Mouse (Mus musculus): ENCODE results near the gene Camk2b.
"Not testable (repeated sequence)": the region's sequence is repeated elsewhere in the genome, so short reads cannot be mapped to it uniquely, and the experiment has no call there.

Camk2b gene

GRCm38 (mm10) chr11:6066176-6066575 is at the start of gene Camk2b:
Camk2b (minus strand) TSS chr11:6066362.
- DNase-seq (ENCODE audit: low read depth in 1 of 2, low spot score in 2 of 2) = no peak

DNA sequence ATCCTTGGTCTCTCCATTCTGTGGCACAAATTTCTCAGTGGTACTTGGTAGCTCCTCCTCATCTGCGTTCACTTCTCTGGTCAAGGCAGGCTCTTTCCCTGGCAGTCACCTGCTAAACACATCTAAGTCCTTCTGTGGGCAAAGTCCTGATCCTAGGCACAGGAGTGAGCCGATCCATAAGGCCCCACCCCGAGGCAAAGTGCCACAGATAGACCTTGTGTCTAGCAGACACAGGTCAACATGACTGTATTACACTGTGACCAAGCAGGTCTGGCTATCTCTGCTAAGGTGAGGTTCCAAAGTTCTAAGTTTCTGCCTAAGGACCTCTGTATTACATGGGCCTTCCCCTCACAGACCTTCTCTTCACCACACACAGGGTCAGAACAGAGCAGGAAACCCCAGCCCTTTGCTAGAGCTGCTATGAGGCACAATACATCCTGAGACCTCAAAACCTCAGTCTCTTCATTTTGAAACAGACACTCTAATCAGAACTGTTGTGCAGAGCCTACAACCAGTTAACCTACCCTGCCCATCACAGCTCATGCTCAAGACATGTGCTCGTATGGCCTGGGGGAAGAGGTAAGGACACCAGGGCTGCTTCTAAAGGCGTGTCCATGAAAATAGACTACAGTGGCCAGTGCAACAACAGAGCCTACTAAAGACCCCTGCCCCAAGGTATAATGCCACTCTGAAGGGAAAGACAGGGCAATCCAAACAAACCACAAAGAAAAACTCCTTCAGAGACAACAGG is 45.7 kb upstream of the Camk2b start:
- DNase-seq (ENCODE audit: low read depth in 1 of 2, low spot score in 2 of 2) = no peak

DNA sequence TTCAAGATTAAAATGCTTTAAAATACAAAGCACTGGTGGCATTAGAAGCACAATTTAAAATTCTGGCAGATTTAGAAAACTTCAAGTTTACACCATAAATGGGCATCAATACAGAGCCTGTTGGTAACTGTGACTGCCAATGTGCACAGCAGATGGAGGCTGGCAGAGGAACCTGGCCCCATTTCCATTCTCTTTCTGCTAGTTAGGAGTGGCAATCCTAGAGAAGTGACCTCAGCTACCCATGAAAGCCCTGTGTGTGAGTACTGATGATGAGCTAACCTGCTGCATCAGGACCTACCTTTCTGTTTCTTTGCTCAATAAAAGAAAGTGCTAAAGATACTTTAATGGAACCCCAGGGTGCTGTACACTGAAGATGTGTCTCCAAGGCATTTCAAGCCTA is 43.8 kb upstream of the Camk2b start:
- DNase-seq (ENCODE audit: low read depth in 1 of 2, low spot score in 2 of 2) = no peak

DNA sequence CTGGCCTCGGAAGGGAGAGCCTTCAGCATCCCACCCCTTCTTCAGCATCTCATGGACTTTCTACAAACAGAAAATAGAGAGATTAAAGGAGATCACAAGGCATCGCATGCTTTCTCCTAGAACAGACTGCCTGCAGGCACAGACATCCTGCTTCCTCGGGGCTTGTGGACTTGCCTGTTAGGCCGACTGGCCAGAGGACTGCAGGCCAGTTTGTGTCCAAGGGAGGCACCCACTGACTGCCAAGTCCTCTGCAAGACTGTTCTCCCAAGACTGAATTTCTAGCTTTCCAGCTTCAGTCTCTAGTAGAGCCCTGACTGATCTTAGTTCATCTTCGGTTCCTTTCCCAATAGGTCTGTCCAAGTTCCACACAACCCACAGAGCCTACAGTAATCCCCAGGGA is 42.1 kb upstream of the Camk2b start:
- DNase-seq (ENCODE audit: low read depth in 1 of 2, low spot score in 2 of 2) = no peak

DNA sequence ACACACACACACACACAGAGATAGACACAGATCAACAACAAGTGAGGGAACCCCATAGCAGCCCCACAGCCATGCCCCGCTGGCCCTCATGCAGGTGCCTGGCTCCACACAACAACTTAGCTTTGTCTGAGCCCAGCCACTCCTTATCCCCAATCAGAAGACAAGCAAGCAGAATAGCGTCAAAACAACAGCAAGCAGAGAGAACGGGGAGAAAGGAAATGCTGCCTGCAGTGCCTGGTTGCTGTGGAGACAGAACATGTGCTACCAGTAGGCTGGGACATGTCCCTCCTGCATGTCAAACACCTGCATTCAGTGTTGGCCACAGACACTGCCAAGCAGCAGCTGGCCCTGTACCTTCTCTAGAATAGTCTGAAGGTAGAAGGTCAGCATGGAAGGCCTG is 41.6 kb upstream of the Camk2b start:
- DNase-seq (ENCODE audit: low read depth in 1 of 2, low spot score in 2 of 2) = no peak

DNA sequence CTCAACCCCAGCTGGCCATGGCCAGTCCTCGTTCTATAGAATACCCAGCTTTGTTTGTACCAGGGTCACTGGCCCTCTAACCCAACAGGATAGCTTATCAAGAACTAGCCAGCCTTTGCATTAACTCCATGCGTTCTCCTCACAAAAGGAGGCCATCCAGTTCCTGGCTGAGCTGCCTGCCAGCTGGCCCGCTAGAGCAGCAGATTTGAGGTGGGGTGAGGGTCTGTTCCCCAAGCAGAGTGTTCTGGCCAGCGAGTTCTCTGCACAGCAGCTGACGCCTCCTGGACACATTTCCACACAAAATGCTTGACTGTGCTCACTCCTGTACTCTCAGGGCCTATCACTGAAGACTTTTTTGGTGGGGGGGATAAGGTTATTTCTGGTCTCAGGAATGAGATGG is 38.6 kb upstream of the Camk2b start:
- no peak for DNase-seq (ENCODE audit: low read depth in 1 of 2, low spot score in 2 of 2)

- DNase-seq (ENCODE audit: low read depth in 1 of 2, low spot score in 2 of 2) = not testable (repeated sequence)
Observed at GRCm38 (mm10) chr11:6096637-6097036, 30.5 kb upstream of the Camk2b start.

DNA sequence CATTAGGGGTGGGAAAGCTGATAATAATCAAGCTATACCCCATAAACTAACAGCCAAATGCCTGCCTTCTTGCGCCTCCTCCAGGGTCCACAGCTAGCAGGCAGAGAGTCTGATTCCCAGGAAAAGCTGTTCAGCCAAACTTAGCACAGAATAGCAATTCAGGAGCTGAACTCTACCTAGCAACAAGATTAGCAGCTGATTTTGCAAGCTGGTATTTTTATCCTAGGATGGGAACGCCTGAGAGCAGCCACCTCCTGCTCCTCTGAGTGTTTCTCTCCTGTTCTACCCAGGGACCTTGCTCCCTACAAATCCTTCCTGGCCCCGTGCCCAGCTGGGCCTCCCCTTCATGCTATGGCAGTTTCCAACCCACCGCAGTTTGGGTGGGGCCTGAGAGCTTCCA is 20.8 kb upstream of the Camk2b start:
- no peak for DNase-seq (ENCODE audit: low read depth in 1 of 2, low spot score in 2 of 2)

DNA sequence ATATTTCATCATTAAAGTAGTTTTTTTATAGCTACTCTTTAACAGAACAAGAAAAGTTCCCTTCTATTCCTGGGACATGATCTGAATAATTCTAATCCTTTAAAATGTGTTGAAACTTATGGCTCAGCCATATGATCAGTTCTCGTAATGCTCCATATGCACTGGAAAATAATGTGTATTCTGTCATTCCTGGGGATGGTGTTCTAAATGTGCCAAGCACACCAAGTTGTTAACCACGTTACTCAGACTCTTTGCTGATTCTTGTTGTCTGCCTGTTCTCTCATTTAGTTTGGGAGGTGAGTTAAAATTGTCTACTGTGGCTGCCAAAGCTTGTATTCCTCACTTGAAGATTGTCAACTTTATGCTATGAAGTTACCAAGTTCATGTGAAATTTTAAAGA is 12.6 kb upstream of the Camk2b start:
- DNase-seq (ENCODE audit: low read depth in 1 of 2, low spot score in 2 of 2) = no peak

DNA sequence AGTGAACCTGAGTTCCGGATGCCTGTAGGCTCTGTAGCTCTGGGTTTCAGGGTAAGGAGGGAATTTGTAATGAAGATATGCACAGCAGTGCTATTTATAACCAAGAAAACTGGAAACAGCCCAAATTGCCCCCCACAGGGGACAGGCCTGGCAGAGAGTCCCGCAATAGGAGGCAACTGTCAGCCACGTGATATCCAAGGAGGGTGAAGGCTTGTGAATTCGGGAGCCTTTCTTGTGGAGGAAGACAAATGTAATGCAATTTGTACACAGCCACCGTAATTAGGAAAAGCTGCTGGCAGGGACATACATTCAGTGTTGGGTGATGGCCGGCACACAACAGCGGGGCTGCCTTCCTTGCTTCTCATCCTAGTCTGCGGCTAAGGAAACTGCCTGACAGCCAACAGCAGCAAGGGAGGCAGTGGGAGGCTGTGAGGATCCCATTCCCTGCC is 9.5 kb upstream of the Camk2b start:
- DNase-seq (ENCODE audit: low read depth in 1 of 2, low spot score in 2 of 2) = no peak

DNA sequence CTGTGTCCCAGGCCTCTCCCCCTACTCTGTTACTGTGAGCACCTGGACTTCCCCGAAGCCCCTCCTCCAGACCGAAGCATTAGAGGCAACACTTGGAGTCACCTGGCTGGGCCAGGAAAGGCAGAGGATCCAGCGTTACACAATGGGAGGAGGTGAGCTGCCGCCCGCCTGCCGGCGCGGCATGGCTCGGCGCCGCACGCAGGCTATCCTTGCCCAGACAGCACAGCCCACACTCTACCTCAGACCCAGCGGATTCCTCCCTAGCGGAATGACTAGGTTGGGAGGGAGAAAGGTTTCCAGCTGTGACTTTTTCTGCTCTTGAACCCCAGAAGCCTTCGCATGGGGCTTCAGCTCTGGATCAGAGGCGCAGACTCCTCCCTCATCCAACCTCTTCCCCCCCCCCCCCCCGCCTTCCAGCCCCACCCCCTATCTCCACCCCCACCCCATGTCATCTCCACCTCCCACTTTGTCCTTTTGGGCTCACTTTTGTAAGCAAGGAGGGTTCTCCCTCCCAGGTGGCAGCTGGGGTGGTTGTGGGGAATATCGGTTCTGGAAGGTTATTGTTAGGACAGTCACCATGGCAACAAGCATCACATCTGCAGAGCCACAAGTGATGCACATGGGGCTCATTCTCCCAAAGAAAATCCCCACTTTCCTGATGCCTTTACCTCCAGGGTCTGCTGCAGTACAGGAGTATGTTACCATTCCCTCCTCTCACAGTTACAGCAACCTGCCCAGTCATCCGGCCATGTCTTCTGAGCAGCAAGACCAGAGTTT is 2.2 kb upstream of the Camk2b start:
- DNase-seq (ENCODE audit: low read depth in 1 of 2, low spot score in 2 of 2) = no peak

DNA sequence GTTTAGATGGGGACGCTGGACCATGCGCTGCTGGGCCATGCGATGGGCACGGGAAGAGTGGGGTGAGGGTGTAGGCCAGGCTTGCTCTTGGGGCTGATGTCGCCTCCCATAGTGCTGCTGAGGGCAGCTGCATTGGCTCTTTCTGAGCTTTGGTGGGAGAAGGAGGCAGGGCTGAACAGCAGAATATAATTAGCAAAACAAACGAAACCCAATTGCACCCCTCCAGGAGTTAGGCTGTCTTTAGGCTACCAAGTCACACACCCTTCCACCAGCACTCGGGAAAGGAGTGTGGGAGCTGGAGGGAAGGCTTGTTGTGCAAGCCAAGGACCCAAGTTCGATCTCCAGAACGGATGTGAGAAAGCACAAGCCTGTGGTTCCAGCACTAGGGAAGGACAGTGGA is 998 bp upstream of the Camk2b start:
- DNase-seq (ENCODE audit: low read depth in 1 of 2, low spot score in 2 of 2) = no peak

GRCm38 (mm10) chr11:6065551-6066121 is 526 bp downstream of the Camk2b start:
- no peak for DNase-seq (ENCODE audit: low read depth in 1 of 2, low spot score in 2 of 2)

DNA sequence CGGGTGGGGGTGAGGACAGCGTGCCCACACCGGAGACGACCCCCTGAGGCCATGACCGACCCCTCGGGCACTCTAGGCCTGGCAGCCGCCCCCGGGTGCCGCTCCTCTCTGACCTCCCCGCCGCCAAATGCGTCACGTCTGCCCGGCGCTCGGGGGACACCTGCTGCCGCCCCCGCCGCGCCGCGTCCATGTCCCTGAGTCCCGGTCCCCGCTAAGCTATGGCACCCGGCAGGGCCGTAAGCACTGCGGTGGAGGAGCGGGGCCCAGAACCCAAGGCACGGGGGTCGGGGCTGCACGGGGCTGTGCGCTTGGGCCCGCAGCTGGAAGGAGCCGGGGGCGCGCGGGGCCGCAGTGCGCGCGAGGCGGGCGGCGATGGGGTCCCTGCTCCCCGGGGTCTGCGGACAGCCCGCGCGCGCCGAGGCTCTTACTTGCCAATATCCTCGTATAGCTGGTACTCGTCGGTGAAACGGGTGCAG is 1.1 kb downstream of the Camk2b start:
- no peak for DNase-seq (ENCODE audit: low read depth in 1 of 2, low spot score in 2 of 2)

DNA sequence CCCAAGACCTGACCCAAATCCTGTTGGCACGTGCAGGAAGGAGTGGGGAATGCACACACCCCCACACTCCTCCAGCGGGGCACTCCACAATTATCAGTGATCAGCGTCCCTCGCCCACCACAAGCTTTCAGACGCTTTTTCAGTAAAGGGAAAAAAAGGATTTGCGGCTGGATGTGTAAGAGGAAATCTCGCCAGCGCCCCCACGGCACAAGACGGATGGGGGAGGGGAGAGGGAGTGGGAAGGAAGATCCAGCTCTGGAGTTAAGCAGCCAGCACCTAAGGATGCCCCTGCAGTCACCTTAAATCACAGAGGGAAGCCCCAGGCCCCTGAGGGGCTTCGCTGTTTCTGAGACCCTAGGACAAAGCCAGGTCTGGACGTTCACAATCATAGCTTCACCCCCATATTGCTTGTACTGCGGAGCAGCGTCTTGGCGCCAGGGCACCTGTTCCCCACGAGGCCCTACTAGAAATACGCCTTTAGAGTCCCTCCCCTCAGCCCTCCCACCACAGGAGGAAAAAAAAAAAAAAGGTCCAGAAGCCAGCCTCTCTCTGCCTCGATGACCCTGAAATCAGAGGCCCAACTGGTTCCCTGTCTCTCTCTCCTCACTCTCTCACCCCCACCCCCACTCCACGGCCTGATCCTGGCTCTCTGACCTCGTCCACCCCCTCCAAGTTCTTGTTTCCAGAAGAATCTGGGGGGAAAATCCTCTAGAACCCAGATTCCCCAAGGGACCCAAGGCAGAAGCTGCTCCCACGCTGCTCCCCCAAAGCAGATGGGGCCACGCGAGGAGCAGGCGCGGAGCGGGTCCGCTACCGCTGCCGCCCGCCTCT is 1.7 kb downstream of the Camk2b start:
- no peak for DNase-seq (ENCODE audit: low read depth in 1 of 2, low spot score in 2 of 2)

DNA sequence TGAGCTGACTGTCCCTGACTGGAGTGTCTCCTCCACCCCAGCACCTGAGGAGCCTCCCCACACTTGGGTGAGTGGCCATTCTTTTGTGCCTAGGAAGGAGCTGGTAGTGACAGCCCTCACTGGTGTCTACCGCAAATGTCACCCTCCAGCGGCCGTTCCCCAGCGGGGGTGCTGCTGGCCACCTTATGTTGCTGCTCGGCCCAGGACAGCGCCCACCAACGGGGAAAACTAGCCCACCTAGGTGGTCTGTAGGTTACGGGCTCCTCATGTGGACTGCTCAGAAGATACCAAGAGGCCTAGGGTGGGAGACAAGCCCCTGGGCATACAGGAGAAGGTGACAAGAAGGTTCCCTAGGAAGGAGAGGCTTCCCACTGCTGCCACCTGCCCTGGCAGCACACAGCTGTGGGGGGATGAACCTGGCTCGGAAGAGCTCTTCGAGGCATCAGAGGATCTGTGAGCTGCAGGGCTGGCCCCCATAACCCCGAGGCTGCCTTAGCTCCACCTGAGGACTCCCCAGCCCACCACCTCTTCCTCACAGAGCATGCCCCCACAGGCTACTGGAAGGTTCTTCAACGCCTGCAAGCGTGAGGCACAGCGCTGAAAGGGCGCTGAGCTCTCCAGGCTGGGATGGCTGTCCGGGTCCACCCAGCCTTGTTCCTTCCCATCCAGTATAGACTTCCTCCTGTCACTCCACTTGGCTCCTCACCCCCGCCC is 2.5 kb downstream of the Camk2b start:
- DNase-seq (ENCODE audit: low read depth in 1 of 2, low spot score in 2 of 2) = no peak

DNA sequence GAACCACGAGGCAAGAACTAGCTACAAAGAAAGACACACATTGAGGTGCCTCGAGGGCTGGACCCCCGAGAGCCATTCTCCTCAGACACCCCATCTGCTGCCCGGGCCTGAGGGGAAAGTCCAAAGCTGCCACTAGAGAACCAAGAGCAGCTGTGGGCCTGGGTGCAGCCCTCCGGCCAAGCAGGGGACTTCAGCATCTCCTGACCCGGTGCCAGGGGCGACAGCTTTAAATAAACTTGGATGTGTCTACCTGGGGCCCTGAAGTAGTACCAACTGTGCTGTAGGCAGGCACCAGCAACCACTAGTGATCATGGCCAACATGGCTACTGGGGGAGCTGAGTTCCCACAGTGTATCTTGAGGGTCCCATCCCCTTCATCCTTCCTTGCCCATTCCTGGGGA is 3.1 kb downstream of the Camk2b start:
- DNase-seq (ENCODE audit: low read depth in 1 of 2, low spot score in 2 of 2) = no peak

GRCm38 (mm10) chr11:6062329-6062728 is 3.8 kb downstream of the Camk2b start:
- no peak for DNase-seq (ENCODE audit: low read depth in 1 of 2, low spot score in 2 of 2)

DNA sequence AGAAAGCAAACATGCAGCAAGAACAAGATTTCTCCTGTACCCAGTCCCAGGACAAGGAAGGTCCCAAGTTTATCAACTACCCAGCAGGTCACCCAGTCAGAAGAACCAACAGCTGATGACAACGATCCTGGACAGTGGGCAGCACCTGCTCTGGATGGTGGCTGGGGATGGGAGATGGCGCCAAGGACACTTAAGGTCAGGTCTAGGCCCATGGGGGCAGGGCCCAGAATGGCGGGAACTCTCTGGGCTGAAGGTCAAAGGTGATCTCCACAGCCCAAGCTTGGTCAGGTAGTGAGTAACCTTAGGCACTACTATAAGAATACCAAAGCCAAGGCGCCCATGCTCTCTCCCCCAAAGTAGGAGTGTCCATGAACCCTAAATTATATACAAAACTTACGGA is 4.3 kb downstream of the Camk2b start:
- no peak for DNase-seq (ENCODE audit: low read depth in 1 of 2, low spot score in 2 of 2)

DNA sequence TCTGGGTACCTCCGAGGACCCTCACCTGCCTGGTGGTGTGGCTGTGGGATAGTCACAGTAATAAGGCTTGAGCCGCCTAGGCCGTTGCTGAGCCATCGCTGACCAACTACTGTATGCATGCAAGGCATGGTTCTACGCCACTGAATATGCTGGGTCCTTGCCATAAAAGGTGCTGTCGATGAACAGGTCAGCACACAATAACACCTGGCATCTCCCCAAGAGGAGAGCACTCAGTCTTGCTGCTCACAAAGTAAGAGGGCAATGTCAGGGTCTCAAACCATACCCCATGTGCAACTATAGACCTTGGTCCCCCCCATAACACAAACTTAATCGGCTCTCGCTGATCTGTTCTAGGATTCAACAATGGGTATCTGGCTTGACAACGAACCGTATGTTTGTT is 7.0 kb downstream of the Camk2b start:
- DNase-seq (ENCODE audit: low read depth in 1 of 2, low spot score in 2 of 2) = no peak

- DNase-seq (ENCODE audit: low read depth in 1 of 2, low spot score in 2 of 2) = no peak
Observed at GRCm38 (mm10) chr11:6053386-6053785, 12.8 kb downstream of the Camk2b start.

Measured in monocyte, adult 2 months (primary cell).